Mouse (Mus musculus) Muller cell, postnatal 12 days (primary cell): ENCODE data around the gene Pgpep1.

Experiments used
- DNase-seq: peaks from one replicate; pipeline ENCODE4 v3.0.0-alpha.2; 2015; ENCODE audit errors: inconsistent ontology term

Gene Pgpep1

GRCm38 (mm10) chr8:70659604-70660272 is 450 bp downstream of the Pgpep1 start:
- peak; percentile 94 for DNase-seq

- no peak for DNase-seq
Measured at GRCm38 (mm10) chr8:70658897-70659603, 1.1 kb downstream of the Pgpep1 start.

- no peak for DNase-seq
Measured at GRCm38 (mm10) chr8:70657739-70658138, 2.4 kb downstream of the Pgpep1 start.

GRCm38 (mm10) chr8:70657214-70657613 is 3.0 kb downstream of the Pgpep1 start:
- DNase-seq, result no peak

- peak; percentile 62 for DNase-seq
Measured at GRCm38 (mm10) chr8:70656193-70656790, 3.9 kb downstream of the Pgpep1 start.

GRCm38 (mm10) chr8:70655469-70655868 is 4.7 kb downstream of the Pgpep1 start:
- peak; percentile 70 for DNase-seq

- no peak for DNase-seq
Measured at GRCm38 (mm10) chr8:70654121-70654520, 6.1 kb downstream of the Pgpep1 start.

- peak; percentile 58 for DNase-seq
Measured at GRCm38 (mm10) chr8:70653226-70653625, 7.0 kb downstream of the Pgpep1 start.

GRCm38 (mm10) chr8:70650351-70650750 is 9.8 kb downstream of the Pgpep1 start:
- DNase-seq, result no peak

GRCm38 (mm10) chr8:70649324-70649723 is 10.9 kb downstream of the Pgpep1 start:
- DNase-seq, result peak; percentile 94

- DNase-seq, result no peak
Measured at GRCm38 (mm10) chr8:70648921-70649320, 11.3 kb downstream of the Pgpep1 start.

- DNase-seq, result no peak
Measured at GRCm38 (mm10) chr8:70648164-70648442, 12.1 kb downstream of the Pgpep1 start.

GRCm38 (mm10) chr8:70647343-70648163 is 12.6 kb downstream of the Pgpep1 start:
- DNase-seq, result no peak

- no peak for DNase-seq
Measured at GRCm38 (mm10) chr8:70646775-70647174, 13.4 kb downstream of the Pgpep1 start.

GRCm38 (mm10) chr8:70646369-70646768 is 13.8 kb downstream of the Pgpep1 start:
- DNase-seq, result no peak

- no peak for DNase-seq
Measured at GRCm38 (mm10) chr8:70645501-70646224, 14.5 kb downstream of the Pgpep1 start.

- no peak for DNase-seq
Measured at GRCm38 (mm10) chr8:70644065-70644464, 16.1 kb downstream of the Pgpep1 start.

- DNase-seq, result no peak
Measured at GRCm38 (mm10) chr8:70643019-70643418, 17.2 kb downstream of the Pgpep1 start.

GRCm38 (mm10) chr8:70638752-70639151 is 21.4 kb downstream of the Pgpep1 start:
- no peak for DNase-seq

- no peak for DNase-seq
Measured at GRCm38 (mm10) chr8:70636838-70637237, 23.4 kb downstream of the Pgpep1 start.

GRCm38 (mm10) chr8:70635527-70635926 is 24.7 kb downstream of the Pgpep1 start:
- no peak for DNase-seq

- DNase-seq, result peak; percentile 92
Measured at GRCm38 (mm10) chr8:70634066-70634465, 26.1 kb downstream of the Pgpep1 start.
